Mouse (Mus musculus): ENCODE results near the gene Ippk.

Gene Ippk

GRCm38 (mm10) chr13:49480551-49480950 is 59.5 kb downstream of the Ippk start:
- no peak for DNase-seq (ENCODE audit: low spot score)

GRCm38 (mm10) chr13:49485388-49485787 is 64.3 kb downstream of the Ippk start:
- DNase-seq (ENCODE audit: low spot score), result no peak

- DNase-seq (ENCODE audit: low spot score), result no peak
Observed at GRCm38 (mm10) chr13:49492376-49493368, 71.6 kb downstream of the Ippk start, which contains the start of gene Tes3-ps. Gene Tes3-ps, plus strand, starts transcription at chr13:49493318.

DNA sequence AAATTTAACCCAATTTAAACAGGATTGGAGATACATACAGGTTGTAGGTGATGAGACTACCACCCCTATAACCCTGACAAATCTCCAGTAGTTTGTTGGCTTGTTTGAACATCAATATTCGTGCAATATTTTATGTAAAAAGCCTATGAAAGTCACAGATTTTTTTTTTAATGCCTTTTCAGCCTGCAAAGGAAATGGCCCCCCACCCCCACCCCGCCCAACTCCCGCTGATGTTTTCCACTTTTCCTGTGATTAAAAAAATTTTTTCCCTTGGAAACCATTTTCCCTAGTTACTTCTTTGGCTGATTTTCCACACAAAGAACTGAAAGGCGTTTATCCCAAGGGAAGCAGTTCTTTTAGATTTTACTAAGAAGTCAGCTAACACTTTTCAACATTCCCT is 83.5 kb downstream of the Ippk start, which contains the start of gene Ecm2:
Ecm2 (plus strand) TSS at position 301 of the 400 bp plus-strand sequence.
- DNase-seq (ENCODE audit: low spot score), result no peak

DNA sequence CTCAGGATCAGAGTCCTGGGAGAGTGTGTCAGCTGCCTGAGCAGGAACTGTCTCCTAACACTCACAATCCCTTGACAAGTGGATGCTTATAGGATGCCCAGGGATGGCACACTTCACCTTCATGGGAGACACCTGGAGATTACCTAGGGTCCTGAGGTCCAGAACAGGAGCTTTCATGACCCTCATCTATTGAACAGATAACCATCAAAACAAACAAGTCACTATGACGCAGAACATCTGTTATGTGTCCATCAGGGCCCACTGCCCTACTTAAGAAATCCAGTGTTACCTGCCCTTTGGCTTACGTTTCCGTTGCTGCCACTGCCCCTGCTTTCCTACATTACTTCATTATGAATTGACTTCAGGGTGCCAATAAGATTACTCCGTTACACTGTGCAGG is 84.7 kb downstream of the Ippk start:
- no peak for DNase-seq (ENCODE audit: low spot score)

DNA sequence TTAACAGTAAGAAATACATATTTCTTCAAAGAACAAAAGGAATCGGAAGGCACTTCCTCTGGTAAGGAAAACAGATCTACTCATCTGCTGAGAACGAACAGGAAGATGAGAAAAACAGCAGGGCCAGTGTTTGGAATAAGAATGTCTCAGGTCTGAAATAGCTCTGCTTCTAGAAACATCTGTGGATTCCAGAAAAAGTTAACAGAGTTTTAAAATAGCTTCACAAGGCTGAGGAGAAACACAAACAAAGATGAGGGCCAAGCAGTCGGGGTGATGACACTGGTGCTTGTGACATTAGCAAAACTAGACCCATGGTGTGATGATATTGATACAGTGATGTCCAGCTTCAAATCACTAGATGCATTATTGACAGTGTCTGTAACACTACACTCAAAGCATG is 86.1 kb downstream of the Ippk start:
- no peak for DNase-seq (ENCODE audit: low spot score)
